Mouse (Mus musculus): ENCODE measurements around the gene Gm28038.

GRCm38 (mm10) chr2:30243391-30243790, 37.5 kb upstream of the Gm28038 start:
- TF ChIP-seq POLR2AphosphoS2 (IDR thresholded peaks at IDR 0.05; ENCODE audit: low read length) (no peak), NELFE (IDR thresholded peaks at IDR 0.05; ENCODE audit: low read depth, low read length) (no peak), CTCF (IDR thresholded peaks at IDR 0.05 in 2 of 3, conservative IDR thresholded peaks at IDR 0.05 in 1 of 3; ENCODE audit: control insufficient read depth in 1 of 3, insufficient read depth in 1 of 3, low read depth in 2 of 3, low read length in 3 of 3, poor library complexity in 1 of 3, severe bottlenecking in 1 of 3) (no peak), POLR2AphosphoS5 (IDR thresholded peaks at IDR 0.05; ENCODE audit: borderline replicate concordance, low read depth, low read length) (no peak), JUND (IDR thresholded peaks at IDR 0.05; ENCODE audit: low read depth, low read length) (no peak), MEF2A (IDR thresholded peaks at IDR 0.05; ENCODE audit: extremely low read depth, insufficient replicate concordance, low read depth, low read length, poor library complexity, severe bottlenecking) (no peak), TAL1 (IDR thresholded peaks at IDR 0.05; ENCODE audit: low read length) (no peak)

All from MEL (cell line).